Mouse (Mus musculus) testis, adult 2 months (tissue): ENCODE data around the gene Rbm10. TPM values are rescaled to one million over a fixed set of nuclear protein-coding genes. Genes with fewer than 3 reads are reported as not detected.

Experiments used
- H3K27ac ChIP-seq: fragments of 200-500 bp; 2 replicates; pipeline ENCODE4 v1.5.1; 2012; ENCODE audit warnings: low read depth, low read length; ENCODE audit not compliant: control insufficient read depth, insufficient read depth
- H3K27me3 ChIP-seq: fragments of 200-500 bp; 2 replicates; pipeline ENCODE4 v1.6.1; 2012; ENCODE audit warnings: mild to moderate bottlenecking, low read length, moderate library complexity; ENCODE audit not compliant: control insufficient read depth, insufficient read depth
- H3K36me3 ChIP-seq: fragments of 200-500 bp; 2 replicates; pipeline ENCODE4 v1.6.1; 2012; ENCODE audit warnings: mild to moderate bottlenecking, low read length; ENCODE audit not compliant: control insufficient read depth, insufficient read depth
- H3K4me1 ChIP-seq: fragments of 200-500 bp; 2 replicates; pipeline ENCODE4 v1.6.1; 2012; ENCODE audit warnings: low read length; ENCODE audit not compliant: control insufficient read depth, insufficient read depth
- H3K4me3 ChIP-seq: fragments of 200-500 bp; 2 replicates; pipeline ENCODE4 v1.5.1; 2012; ENCODE audit warnings: low read depth, mild to moderate bottlenecking, low read length, moderate library complexity, mixed read lengths; ENCODE audit not compliant: control insufficient read depth
- CTCF ChIP-seq: fragments of 200-500 bp; IDR thresholded peaks from 2 replicates; pipeline ENCODE4 v1.5.1; 2012; ENCODE audit warnings: low read depth, mild to moderate bottlenecking, inconsistent platforms, low read length, moderate library complexity; ENCODE audit not compliant: control insufficient read depth, insufficient read depth, insufficient replicate concordance
- POLR2A ChIP-seq: fragments of 200-500 bp; IDR thresholded peaks from 2 replicates; pipeline ENCODE4 v1.6.1; 2012; ENCODE audit warnings: low read depth, mild to moderate bottlenecking, inconsistent platforms, low read length, moderate library complexity; ENCODE audit not compliant: control insufficient read depth
- polyA plus RNA-seq: library from polyadenylated mRNA; depleted of rRNA; stranded (reverse); fragments of >200 nt; gene quantifications from 2 replicates; pipeline ENCODE4 v1.2.3, GENCODE M21; 2012

Rbm10 gene
- polyA plus RNA-seq, 1 experiment, result 9.2 TPM

DNA sequence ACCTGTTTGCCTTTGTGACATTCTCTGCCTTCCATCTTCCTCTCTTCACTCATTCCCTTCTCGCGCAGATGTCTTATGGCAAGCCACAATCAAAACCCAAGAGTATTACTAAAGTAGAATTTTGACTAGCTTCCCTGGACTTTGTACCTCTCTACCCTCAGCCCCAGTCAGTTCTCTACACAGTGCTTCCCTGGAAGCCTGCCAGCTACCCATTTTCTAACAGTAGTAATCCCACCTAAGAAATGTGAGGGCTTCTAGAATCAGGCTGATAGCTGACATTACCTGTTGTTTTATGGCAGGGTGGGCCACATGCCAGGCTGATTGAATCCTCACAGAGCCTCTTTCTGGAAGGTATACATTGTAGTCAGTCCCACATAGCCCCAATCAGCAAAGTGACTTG is 20.8 kb downstream of the Rbm10 start:
- Histone ChIP-seq H3K27ac (no peak overlapping the region), H3K36me3 (no peaks in the 10 kb centered on the region)

GRCm38 (mm10) chrX:20644780-20645179 is 27.5 kb downstream of the Rbm10 start:
- H3K36me3 ChIP-seq, result no peaks in the 10 kb centered on the region
- no peak overlapping the region; the same call in 1 of the 2 replicates for H3K27ac ChIP-seq
- TF ChIP-seq CTCF (no peak), POLR2A (no peak)

More for the DNA sequence above, 20.8 kb downstream of the Rbm10 start:
- no peaks in the 10 kb centered on the region for H3K4me1 ChIP-seq
- no peaks in the 10 kb centered on the region for H3K27me3 ChIP-seq
- TF ChIP-seq POLR2A (no peak), CTCF (no peak)
- no peak overlapping the region for H3K4me3 ChIP-seq

DNA sequence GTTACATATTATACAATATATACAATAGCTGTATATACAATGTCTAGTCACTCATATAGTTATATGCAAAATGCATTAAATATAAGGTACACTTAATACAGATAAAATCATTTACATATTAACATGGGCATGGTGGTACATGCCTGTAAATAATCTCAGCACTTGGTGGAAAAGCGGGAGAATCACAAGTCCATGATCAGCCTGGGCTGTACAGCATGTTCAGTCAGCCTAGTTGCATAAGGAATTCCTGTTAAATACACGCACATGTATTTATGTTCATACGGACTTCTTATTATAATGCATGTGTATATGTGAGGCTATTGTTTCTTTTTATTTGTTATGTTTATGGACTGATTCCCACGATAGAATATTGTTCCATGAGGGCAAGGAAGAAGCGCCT is 40.3 kb downstream of the Rbm10 start:
- TF ChIP-seq CTCF, result no peak
- TF ChIP-seq POLR2A, result no peak
- no peak overlapping the region for H3K27ac ChIP-seq
- H3K4me3 ChIP-seq, result no peak overlapping the region
- H3K27me3 ChIP-seq, result no peaks in the 10 kb centered on the region
- H3K4me1 ChIP-seq, result no peaks in the 10 kb centered on the region; the same call in 1 of the 2 replicates
- no peaks in the 10 kb centered on the region for H3K36me3 ChIP-seq

More at GRCm38 (mm10) chrX:20644780-20645179, 27.5 kb downstream of the Rbm10 start:
- H3K4me1 ChIP-seq, result no peaks in the 10 kb centered on the region
- H3K4me3 ChIP-seq, result no peak overlapping the region
- H3K27me3 ChIP-seq, result no peaks in the 10 kb centered on the region

DNA sequence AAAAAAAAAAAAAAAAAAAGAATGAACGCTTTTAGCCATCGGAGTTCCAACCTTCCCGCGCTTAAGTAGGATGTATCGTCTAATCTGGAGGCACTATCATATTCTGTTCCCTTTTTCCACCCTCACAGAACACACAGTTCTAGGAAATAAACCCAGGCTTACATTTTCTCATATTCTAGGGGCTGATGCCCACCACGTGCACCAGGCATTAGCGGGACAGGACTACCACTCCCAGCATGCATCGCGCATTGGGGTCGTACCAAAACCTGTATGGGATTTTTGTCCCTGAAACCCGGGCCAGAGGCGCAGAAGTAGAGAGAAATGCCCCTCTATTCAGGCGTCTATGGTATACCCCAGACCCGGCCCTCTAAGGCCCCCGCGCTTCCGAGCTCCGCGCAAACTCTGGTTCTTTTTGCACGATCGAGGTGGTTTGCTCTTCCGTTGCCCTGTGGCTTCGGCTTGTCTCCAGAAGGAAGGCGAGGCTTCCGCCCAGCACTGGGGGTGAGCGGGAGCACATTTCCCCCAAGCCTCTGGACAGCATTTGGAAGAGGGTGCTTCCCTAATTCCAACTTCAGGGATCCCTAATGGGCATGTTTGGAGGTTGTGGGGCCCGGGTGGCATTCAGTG is 40.8 kb downstream of the Rbm10 start, which contains the start of gene Uba1:
TSS of gene Uba1 (plus strand) at position 301 of the 627 bp plus-strand sequence.
- H3K27me3 ChIP-seq, result no peaks in the 10 kb centered on the region
- no peaks in the 10 kb centered on the region; the same call in 1 of the 2 replicates for H3K4me1 ChIP-seq
- no peaks in the 10 kb centered on the region for H3K36me3 ChIP-seq
- peak within 1 kb of the TSS; percentile 84 for H3K4me3 ChIP-seq
- peak within 1 kb of the TSS; percentile 90 for H3K27ac ChIP-seq
- TF ChIP-seq POLR2A (peak; percentile 38; the same call in 1 of the 2 replicates), CTCF (no peak)

- Histone ChIP-seq H3K4me3 (peak overlapping the region; percentile 84), H3K27me3 (no peaks in the 10 kb centered on the region), H3K27ac (peak overlapping the region; percentile 90), H3K4me1 (no peaks in the 10 kb centered on the region; the same call in 1 of the 2 replicates), H3K36me3 (no peaks in the 10 kb centered on the region)
- TF ChIP-seq POLR2A (no peak), CTCF (no peak)
These were observed 41.6 kb downstream of the Rbm10 start for GRCm38 (mm10) chrX:20658891-20659406.

- Histone ChIP-seq H3K27ac (no peak overlapping the region), H3K36me3 (no peaks in the 10 kb centered on the region), H3K4me1 (no peaks in the 10 kb centered on the region; the same call in 1 of the 2 replicates), H3K27me3 (no peaks in the 10 kb centered on the region), H3K4me3 (peak overlapping the region; percentile 95)
- TF ChIP-seq CTCF, result no peak
These were observed 45.0 kb downstream of the Rbm10 start for GRCm38 (mm10) chrX:20662317-20662715.

GRCm38 (mm10) chrX:20662716-20663443 is 45.6 kb downstream of the Rbm10 start:
- H3K27ac ChIP-seq, result peak overlapping the region; percentile 84
- peak; percentile 49; the same call in 1 of the 2 replicates for TF ChIP-seq POLR2A
- TF ChIP-seq CTCF, result no peak
- peak overlapping the region; percentile 95 for H3K4me3 ChIP-seq
- H3K4me1 ChIP-seq, result no peaks in the 10 kb centered on the region; the same call in 1 of the 2 replicates
- H3K36me3 ChIP-seq, result no peaks in the 10 kb centered on the region
- H3K27me3 ChIP-seq, result no peaks in the 10 kb centered on the region
